Mouse (Mus musculus): ENCODE results near the gene Mical2.

Mical2 gene

DNA sequence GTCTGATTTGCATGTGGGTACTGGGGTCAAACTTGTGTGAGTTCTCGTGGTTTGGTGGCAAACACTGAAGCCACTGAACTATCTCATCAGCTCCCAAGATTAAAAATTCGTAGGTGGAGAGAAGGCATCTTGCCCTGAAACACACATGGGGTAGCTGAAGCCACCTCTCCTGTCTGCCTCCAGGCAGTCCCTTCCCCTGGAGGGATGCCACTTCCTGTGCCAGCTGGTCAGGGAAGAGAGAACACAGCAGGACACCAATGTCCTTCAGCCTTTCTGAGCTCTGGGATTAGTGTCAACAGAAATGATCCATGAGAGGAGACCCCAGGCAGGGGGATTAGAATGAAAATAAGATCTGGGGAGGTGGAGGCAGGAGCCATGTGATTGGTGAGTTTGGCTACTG, 18.4 kb downstream of the Mical2 start:
- H3K36me3 ChIP-seq (ENCODE audit: control insufficient read depth, insufficient read depth, low read length, poor library complexity, severe bottlenecking) = no peaks in the 10 kb centered on the region
- DNase-seq (ENCODE audit: low read depth, low spot score) = no peak
- no peaks in the 10 kb centered on the region for H3K27me3 ChIP-seq (ENCODE audit: control insufficient read depth, insufficient read depth, low read length, poor library complexity, severe bottlenecking)

GRCm38 (mm10) chr7:112244683-112245082, 19.0 kb downstream of the Mical2 start:
- Histone ChIP-seq H3K27me3 (ENCODE audit: control insufficient read depth, insufficient read depth, low read length, poor library complexity, severe bottlenecking) (no peaks in the 10 kb centered on the region), H3K36me3 (ENCODE audit: control insufficient read depth, insufficient read depth, low read length, poor library complexity, severe bottlenecking) (no peaks in the 10 kb centered on the region)
- DNase-seq (ENCODE audit: low read depth, low spot score) = no peak

- Histone ChIP-seq H3K27me3 (ENCODE audit: control insufficient read depth, insufficient read depth, low read length, poor library complexity, severe bottlenecking) (no peaks in the 10 kb centered on the region), H3K36me3 (ENCODE audit: control insufficient read depth, insufficient read depth, low read length, poor library complexity, severe bottlenecking) (no peaks in the 10 kb centered on the region)
Observed at GRCm38 (mm10) chr7:112245839-112246438, 20.3 kb downstream of the Mical2 start.

GRCm38 (mm10) chr7:112246442-112246841, 20.8 kb downstream of the Mical2 start:
- H3K27me3 ChIP-seq (ENCODE audit: control insufficient read depth, insufficient read depth, low read length, poor library complexity, severe bottlenecking) = no peaks in the 10 kb centered on the region
- no peak for DNase-seq (ENCODE audit: low read depth, low spot score)

More at GRCm38 (mm10) chr7:112245839-112246438, 20.3 kb downstream of the Mical2 start:
- no peak for DNase-seq (ENCODE audit: low read depth, low spot score)

GRCm38 (mm10) chr7:112247890-112248289, 22.2 kb downstream of the Mical2 start:
- Histone ChIP-seq H3K27me3 (ENCODE audit: control insufficient read depth, insufficient read depth, low read length, poor library complexity, severe bottlenecking) (no peaks in the 10 kb centered on the region), H3K36me3 (ENCODE audit: control insufficient read depth, insufficient read depth, low read length, poor library complexity, severe bottlenecking) (no peaks in the 10 kb centered on the region)
- DNase-seq (ENCODE audit: low read depth, low spot score) = no peak

More at GRCm38 (mm10) chr7:112246442-112246841, 20.8 kb downstream of the Mical2 start:
- no peaks in the 10 kb centered on the region for H3K36me3 ChIP-seq (ENCODE audit: control insufficient read depth, insufficient read depth, low read length, poor library complexity, severe bottlenecking)

- Histone ChIP-seq H3K27me3 (ENCODE audit: control insufficient read depth, insufficient read depth, low read length, poor library complexity, severe bottlenecking) (no peaks in the 10 kb centered on the region), H3K36me3 (ENCODE audit: control insufficient read depth, insufficient read depth, low read length, poor library complexity, severe bottlenecking) (no peaks in the 10 kb centered on the region)
- no peak for DNase-seq (ENCODE audit: low read depth, low spot score)
Observed at GRCm38 (mm10) chr7:112249476-112249875, 23.8 kb downstream of the Mical2 start.

DNA sequence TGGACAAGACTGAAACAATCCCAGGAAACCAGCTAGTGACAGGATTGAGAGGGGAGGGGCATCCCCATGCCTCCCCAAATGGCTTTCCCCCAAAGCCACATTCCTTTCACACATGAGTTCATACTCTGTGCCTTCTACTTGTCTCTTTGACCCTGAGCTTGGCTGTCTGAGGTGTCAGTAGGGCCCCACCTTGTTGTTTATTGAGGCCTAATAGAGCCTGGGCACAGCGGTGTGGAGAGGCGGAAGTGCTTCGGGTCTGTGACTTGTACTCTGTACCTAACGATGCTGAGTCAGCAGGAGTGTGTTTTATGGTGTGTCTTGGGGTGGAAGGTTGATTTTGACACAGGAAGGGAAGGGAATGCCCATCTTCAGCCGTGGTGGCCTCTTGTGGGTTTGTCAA, 26.4 kb downstream of the Mical2 start:
- DNase-seq (ENCODE audit: low read depth, low spot score) = no peak
- no peaks in the 10 kb centered on the region for H3K27me3 ChIP-seq (ENCODE audit: control insufficient read depth, insufficient read depth, low read length, poor library complexity, severe bottlenecking)
- H3K36me3 ChIP-seq (ENCODE audit: control insufficient read depth, insufficient read depth, low read length, poor library complexity, severe bottlenecking) = no peaks in the 10 kb centered on the region

DNA sequence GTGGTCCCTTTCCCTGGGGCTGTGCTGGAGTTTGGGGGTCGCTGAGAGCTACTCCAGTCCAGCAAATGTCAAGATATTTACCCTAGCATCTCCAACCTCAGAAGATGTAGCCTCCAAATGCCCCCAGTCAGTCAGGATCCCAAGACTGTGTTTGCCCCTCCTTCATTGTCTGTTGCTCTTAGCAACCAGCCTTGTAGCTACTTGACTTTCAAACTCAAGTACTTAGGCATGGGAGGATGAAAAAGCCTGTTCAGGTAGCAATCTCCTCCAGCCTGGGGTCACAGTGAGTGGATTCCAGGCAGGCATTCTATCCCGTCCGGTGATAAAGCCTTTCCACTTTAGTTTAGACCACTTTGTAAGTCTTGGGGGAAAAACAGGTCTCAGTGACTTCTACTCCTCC, 28.6 kb downstream of the Mical2 start:
- no peak for DNase-seq (ENCODE audit: low read depth, low spot score)
- Histone ChIP-seq H3K36me3 (ENCODE audit: control insufficient read depth, insufficient read depth, low read length, poor library complexity, severe bottlenecking) (no peaks in the 10 kb centered on the region), H3K27me3 (ENCODE audit: control insufficient read depth, insufficient read depth, low read length, poor library complexity, severe bottlenecking) (no peaks in the 10 kb centered on the region)

- Histone ChIP-seq H3K36me3 (ENCODE audit: control insufficient read depth, insufficient read depth, low read length, poor library complexity, severe bottlenecking) (no peaks in the 10 kb centered on the region), H3K27me3 (ENCODE audit: control insufficient read depth, insufficient read depth, low read length, poor library complexity, severe bottlenecking) (no peaks in the 10 kb centered on the region)
- no peak for DNase-seq (ENCODE audit: low read depth, low spot score)
Observed at GRCm38 (mm10) chr7:112255248-112255866, 29.7 kb downstream of the Mical2 start.

- no peaks in the 10 kb centered on the region for H3K27me3 ChIP-seq (ENCODE audit: control insufficient read depth, insufficient read depth, low read length, poor library complexity, severe bottlenecking)
- no peak for DNase-seq (ENCODE audit: low read depth, low spot score)
- H3K36me3 ChIP-seq (ENCODE audit: control insufficient read depth, insufficient read depth, low read length, poor library complexity, severe bottlenecking) = no peaks in the 10 kb centered on the region
Observed at GRCm38 (mm10) chr7:112258338-112258903, 32.8 kb downstream of the Mical2 start.

- Histone ChIP-seq H3K36me3 (ENCODE audit: control insufficient read depth, insufficient read depth, low read length, poor library complexity, severe bottlenecking) (no peaks in the 10 kb centered on the region), H3K27me3 (ENCODE audit: control insufficient read depth, insufficient read depth, low read length, poor library complexity, severe bottlenecking) (no peaks in the 10 kb centered on the region)
- DNase-seq (ENCODE audit: low read depth, low spot score) = no peak
Observed at GRCm38 (mm10) chr7:112259286-112259685, 33.6 kb downstream of the Mical2 start.

DNA sequence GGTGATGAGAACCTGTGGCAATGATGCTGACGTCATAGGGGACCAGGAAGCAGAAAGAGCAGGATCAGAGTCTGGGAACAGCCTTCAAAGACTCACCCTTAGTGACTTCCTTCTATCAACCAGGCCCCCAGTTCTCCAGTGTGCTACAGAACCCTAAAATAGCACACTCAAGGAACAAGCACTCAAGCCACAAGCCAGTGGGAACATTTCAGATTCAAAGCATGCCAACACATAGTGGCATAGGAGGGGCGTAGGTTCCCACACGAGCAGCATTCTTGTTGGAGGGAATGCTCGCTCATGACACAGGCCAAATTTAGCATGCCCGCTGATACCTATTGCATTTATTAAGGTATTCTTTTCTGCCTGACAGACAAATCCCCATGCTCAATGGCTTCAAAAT, 35.5 kb downstream of the Mical2 start:
- DNase-seq (ENCODE audit: low read depth, low spot score) = no peak
- H3K36me3 ChIP-seq (ENCODE audit: control insufficient read depth, insufficient read depth, low read length, poor library complexity, severe bottlenecking) = no peaks in the 10 kb centered on the region
- H3K27me3 ChIP-seq (ENCODE audit: control insufficient read depth, insufficient read depth, low read length, poor library complexity, severe bottlenecking) = no peaks in the 10 kb centered on the region

DNA sequence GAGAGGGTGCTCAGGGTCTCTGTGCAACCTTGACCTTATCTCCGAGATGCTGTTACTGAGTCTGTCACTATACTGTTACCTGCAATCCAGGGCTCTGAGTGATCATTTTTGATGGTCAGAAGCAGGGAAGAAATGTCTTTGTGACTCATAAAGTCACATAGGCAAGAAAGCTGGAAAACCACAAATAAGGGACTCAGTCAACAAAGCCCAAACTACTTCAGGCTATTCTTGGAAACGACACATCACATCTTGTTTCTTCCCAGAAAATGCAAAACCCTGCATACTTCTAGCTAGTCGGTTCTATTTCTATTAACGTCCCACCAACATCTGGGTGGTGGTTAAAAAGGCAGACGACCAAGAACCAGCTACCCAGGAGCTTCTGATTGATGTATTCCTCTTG, 41.6 kb downstream of the Mical2 start:
- Histone ChIP-seq H3K27me3 (ENCODE audit: control insufficient read depth, insufficient read depth, low read length, poor library complexity, severe bottlenecking) (no peaks in the 10 kb centered on the region), H3K36me3 (ENCODE audit: control insufficient read depth, insufficient read depth, low read length, poor library complexity, severe bottlenecking) (no peaks in the 10 kb centered on the region)
- no peak for DNase-seq (ENCODE audit: low read depth, low spot score)

- Histone ChIP-seq H3K36me3 (ENCODE audit: control insufficient read depth, insufficient read depth, low read length, poor library complexity, severe bottlenecking) (no peaks in the 10 kb centered on the region), H3K27me3 (ENCODE audit: control insufficient read depth, insufficient read depth, low read length, poor library complexity, severe bottlenecking) (no peaks in the 10 kb centered on the region)
- DNase-seq (ENCODE audit: low read depth, low spot score) = no peak
Observed at GRCm38 (mm10) chr7:112268761-112269425, 43.2 kb downstream of the Mical2 start.

DNA sequence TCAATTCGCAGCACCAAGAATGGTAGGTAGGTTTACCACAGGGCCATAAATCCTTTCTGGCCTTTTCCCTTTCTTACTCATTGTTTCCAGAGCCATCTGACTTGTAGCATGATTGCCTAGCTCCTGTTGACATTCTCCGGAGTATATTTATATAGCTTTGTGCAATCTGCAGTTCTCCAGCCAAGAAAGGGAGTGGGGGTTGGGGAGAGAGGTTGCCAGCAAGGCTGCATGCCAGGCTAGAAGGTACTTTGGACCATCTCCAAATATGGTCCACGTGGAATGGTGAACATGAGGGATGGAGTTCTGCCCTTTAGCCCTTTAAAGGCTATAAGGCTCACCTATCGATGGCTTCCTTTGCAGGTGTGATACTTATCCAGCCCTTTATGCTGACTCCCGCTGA, 45.2 kb downstream of the Mical2 start:
- DNase-seq (ENCODE audit: low read depth, low spot score) = no peak
- H3K36me3 ChIP-seq (ENCODE audit: control insufficient read depth, insufficient read depth, low read length, poor library complexity, severe bottlenecking) = no peaks in the 10 kb centered on the region
- no peaks in the 10 kb centered on the region for H3K27me3 ChIP-seq (ENCODE audit: control insufficient read depth, insufficient read depth, low read length, poor library complexity, severe bottlenecking)

All from splenic B cell, adult 2 months (primary cell).